Mouse (Mus musculus): ENCODE results near the gene Golga3.

DNA sequence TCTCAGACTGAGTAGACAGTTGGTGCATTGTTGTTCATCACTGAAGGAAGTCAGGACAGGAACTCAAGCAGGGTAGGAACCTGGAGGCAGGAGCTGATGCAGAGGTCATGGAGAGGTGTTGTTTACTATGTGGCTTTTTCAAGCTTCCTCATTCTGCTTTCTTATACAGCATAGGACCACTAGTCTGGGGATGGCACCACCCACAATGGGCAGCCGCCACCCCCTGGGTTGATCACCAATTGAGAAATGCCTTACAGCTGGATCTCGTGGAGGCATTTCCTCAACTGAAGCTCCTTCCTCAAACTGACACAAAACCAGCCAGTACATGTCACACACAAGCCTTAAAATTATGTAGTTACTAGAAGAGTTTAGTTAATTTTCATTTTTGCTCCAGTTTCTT lies 34.8 kb downstream of the Golga3 start:
- TF ChIP-seq POLR2A (IDR thresholded peaks at IDR 0.05; ENCODE audit: low read depth, low read length) (no peak), CTCF (IDR thresholded peaks at IDR 0.05; ENCODE audit: extremely low read depth, insufficient read depth, insufficient read length, insufficient replicate concordance) (no peak)
